Mouse (Mus musculus) left cerebral cortex, adult 9 months (tissue): ENCODE measurements around the gene Agbl1.
"Not testable (repeated sequence)": the region's sequence is repeated elsewhere in the genome, so short reads cannot be mapped to it uniquely, and the experiment has no call there.

Experiments used
- DNase-seq, 2 experiments: peaks; one replicate each; pipeline ENCODE4 v3.0.0; 2022; ENCODE audit warnings: low spot score in 2 of 2

Gene Agbl1

GRCm38 (mm10) chr7:76229311-76229937 is at the start of gene Agbl1:
Gene Agbl1, plus strand, starts transcription at chr7:76229887.
- no peak for DNase-seq

GRCm38 (mm10) chr7:76185005-76185658 is 44.6 kb upstream of the Agbl1 start:
- DNase-seq = peak; percentile 36 to 42

GRCm38 (mm10) chr7:76185681-76186121 is 44.0 kb upstream of the Agbl1 start:
- DNase-seq = no peak

- DNase-seq = no peak
These were observed 11.1 kb upstream of the Agbl1 start for GRCm38 (mm10) chr7:76218546-76218945.

- no peak for DNase-seq
These were observed 9.8 kb upstream of the Agbl1 start for GRCm38 (mm10) chr7:76219797-76220469.

- no peak for DNase-seq
These were observed 7.0 kb upstream of the Agbl1 start for GRCm38 (mm10) chr7:76222691-76223090.

- no peak for DNase-seq
These were observed 806 bp upstream of the Agbl1 start for GRCm38 (mm10) chr7:76228881-76229280.

- no peak for DNase-seq
These were observed 4.6 kb downstream of the Agbl1 start for GRCm38 (mm10) chr7:76234321-76234720.

GRCm38 (mm10) chr7:76237497-76237896 is 7.8 kb downstream of the Agbl1 start:
- no peak for DNase-seq

- not testable (repeated sequence) for DNase-seq
These were observed 15.2 kb downstream of the Agbl1 start for GRCm38 (mm10) chr7:76244839-76245238.

- DNase-seq = no peak
These were observed 45.4 kb downstream of the Agbl1 start for GRCm38 (mm10) chr7:76275061-76275460.

- DNase-seq = no peak
These were observed 53.1 kb downstream of the Agbl1 start for GRCm38 (mm10) chr7:76282831-76283230.

- DNase-seq = peak in 1 of 2 experiments; percentile 12
These were observed 57.8 kb downstream of the Agbl1 start for GRCm38 (mm10) chr7:76287531-76287930.

GRCm38 (mm10) chr7:76321866-76322553 is 92.3 kb downstream of the Agbl1 start:
- no peak for DNase-seq

- DNase-seq = no peak
These were observed 96.4 kb downstream of the Agbl1 start for GRCm38 (mm10) chr7:76326091-76326490.

GRCm38 (mm10) chr7:76339308-76339707 is 109.6 kb downstream of the Agbl1 start:
- DNase-seq = no peak

- no peak for DNase-seq
These were observed 111.9 kb downstream of the Agbl1 start for GRCm38 (mm10) chr7:76341601-76342000.

- no peak for DNase-seq
These were observed 123.8 kb downstream of the Agbl1 start for GRCm38 (mm10) chr7:76353469-76353868.

- DNase-seq = peak in 1 of 2 experiments; percentile 25
These were observed 124.8 kb downstream of the Agbl1 start for GRCm38 (mm10) chr7:76354510-76354909.

GRCm38 (mm10) chr7:76371269-76371668 is 141.6 kb downstream of the Agbl1 start:
- DNase-seq = no peak

GRCm38 (mm10) chr7:76379493-76379892 is 149.8 kb downstream of the Agbl1 start:
- no peak for DNase-seq

GRCm38 (mm10) chr7:76381986-76382385 is 152.3 kb downstream of the Agbl1 start:
- no peak for DNase-seq
